Comparison of ENCODE assay signal across 22 mouse cellular contexts in the genomic region with DNA sequence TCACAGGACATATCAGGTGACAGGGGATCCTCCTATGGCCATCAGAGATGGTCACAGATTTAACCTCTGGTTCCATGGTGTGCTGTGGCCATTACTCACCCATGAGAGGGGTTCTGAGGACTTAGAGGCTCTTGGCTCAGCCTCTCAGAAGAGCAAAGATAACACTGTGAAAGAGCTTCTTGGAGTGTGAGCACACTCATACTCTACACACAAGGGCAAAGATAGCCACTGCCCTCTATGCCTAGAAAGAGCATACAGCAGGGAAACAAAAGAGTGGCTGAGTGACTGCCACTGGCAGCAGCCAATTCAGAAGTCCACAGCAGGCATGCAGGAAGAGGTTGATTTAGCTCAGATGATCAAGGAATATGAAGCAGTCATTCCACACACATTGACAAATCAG.
"Had no signal": no experiment of that assay in that cellular context is flagged by ENCODE, and none has a peak within 500 bp of the region (broad histone marks: within the 10 kb centered on the region; RNA-seq: fewer than 3 reads in every experiment).

No protein-coding gene starts in this region.

- H3K4me1 ChIP-seq: hindbrain, embryonic 13.5 days; hindbrain, embryonic 15.5 days; limb, embryonic 10.5 days; limb, embryonic 12.5 days had no signal

- H3K27ac ChIP-seq: heart, adult 2 months; heart, embryonic 13.5 days; heart, embryonic 15.5 days; hindbrain, embryonic 13.5 days; hindbrain, embryonic 15.5 days; hindbrain, postnatal 0 days; layer of hippocampus, adult 2 months; left cerebral cortex, adult 2 months; limb, embryonic 10.5 days; limb, embryonic 12.5 days; liver, embryonic 13.5 days had no signal

- H3K4me3 ChIP-seq: heart, adult 2 months; heart, embryonic 13.5 days; heart, embryonic 15.5 days; hindbrain, embryonic 13.5 days; hindbrain, embryonic 15.5 days; layer of hippocampus, adult 2 months; left cerebral cortex, adult 2 months; limb, embryonic 10.5 days; limb, embryonic 12.5 days; liver, embryonic 13.5 days had no signal

- DNase-seq: forebrain, postnatal 0 days; gastrocnemius, postnatal 14 days; gastrocnemius, postnatal 36 days; heart, adult 2 months; heart, postnatal 14 days; heart, postnatal 36 days; kidney, adult 11 months; kidney, postnatal 10 days; kidney, postnatal 4 days; liver; liver, embryonic 13.5 days had no signal

- H3K27me3 ChIP-seq: heart, embryonic 13.5 days; heart, embryonic 15.5 days; hindbrain, embryonic 13.5 days; hindbrain, embryonic 15.5 days had no signal

- ATAC-seq: forebrain, postnatal 0 days; hindbrain, postnatal 0 days had no signal

- H3K36me3 ChIP-seq: heart, embryonic 13.5 days; heart, embryonic 15.5 days; hindbrain, embryonic 13.5 days; hindbrain, embryonic 15.5 days; limb, embryonic 10.5 days; limb, embryonic 12.5 days; liver, embryonic 13.5 days had no signal

- H3K9ac ChIP-seq: forebrain, postnatal 0 days; heart, embryonic 13.5 days; heart, embryonic 15.5 days; hindbrain, embryonic 13.5 days; hindbrain, embryonic 15.5 days; limb, embryonic 12.5 days; liver, embryonic 13.5 days had no signal

- H3K9me3 ChIP-seq: heart, embryonic 13.5 days; heart, embryonic 15.5 days; hindbrain, embryonic 13.5 days; hindbrain, embryonic 15.5 days; limb, embryonic 10.5 days; limb, embryonic 12.5 days; liver, embryonic 13.5 days had no signal

- H3K4me2 ChIP-seq: heart, embryonic 11.5 days; heart, embryonic 13.5 days; heart, embryonic 15.5 days; hindbrain, embryonic 13.5 days; hindbrain, embryonic 15.5 days; limb, embryonic 12.5 days; liver, embryonic 11.5 days; liver, embryonic 13.5 days had no signal
